Mouse (Mus musculus) megakaryocyte-erythroid progenitor cell, adult 5 weeks (primary cell): ENCODE measurements around the gene Igdcc3. TPM values are rescaled to one million over a fixed set of nuclear protein-coding genes. Genes with fewer than 3 reads are reported as not detected.

Source experiments
- polyA plus RNA-seq: library from polyadenylated mRNA; stranded (reverse); fragments of >175 nt; gene quantifications from 2 replicates; pipeline ENCODE4 v1.2.3, GENCODE M21; 2012

The Igdcc3 gene
- not detected in 2 replicates for polyA plus RNA-seq

DNA sequence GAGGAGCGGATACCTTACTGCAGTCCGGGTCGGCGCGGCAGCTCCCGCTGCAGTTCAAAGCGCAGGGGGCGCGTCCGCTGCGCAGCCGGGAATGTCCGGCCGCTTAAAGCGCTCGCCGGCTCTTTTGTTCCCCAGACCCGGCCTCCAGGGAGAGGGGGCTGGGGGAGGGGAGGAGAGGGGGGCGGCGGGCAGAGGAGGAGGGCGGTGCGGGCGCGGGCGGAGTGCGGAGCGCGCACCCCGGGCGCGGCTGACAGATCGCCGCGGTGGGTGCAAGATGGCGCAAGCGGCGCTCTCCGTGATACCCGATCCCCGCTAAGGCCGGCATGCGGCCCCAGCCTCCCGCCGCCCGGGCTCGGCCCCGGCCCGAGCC, at the start of gene Igdcc3:
Gene Igdcc3, plus strand, starts transcription at position 254 of the 370 bp plus-strand sequence.

DNA sequence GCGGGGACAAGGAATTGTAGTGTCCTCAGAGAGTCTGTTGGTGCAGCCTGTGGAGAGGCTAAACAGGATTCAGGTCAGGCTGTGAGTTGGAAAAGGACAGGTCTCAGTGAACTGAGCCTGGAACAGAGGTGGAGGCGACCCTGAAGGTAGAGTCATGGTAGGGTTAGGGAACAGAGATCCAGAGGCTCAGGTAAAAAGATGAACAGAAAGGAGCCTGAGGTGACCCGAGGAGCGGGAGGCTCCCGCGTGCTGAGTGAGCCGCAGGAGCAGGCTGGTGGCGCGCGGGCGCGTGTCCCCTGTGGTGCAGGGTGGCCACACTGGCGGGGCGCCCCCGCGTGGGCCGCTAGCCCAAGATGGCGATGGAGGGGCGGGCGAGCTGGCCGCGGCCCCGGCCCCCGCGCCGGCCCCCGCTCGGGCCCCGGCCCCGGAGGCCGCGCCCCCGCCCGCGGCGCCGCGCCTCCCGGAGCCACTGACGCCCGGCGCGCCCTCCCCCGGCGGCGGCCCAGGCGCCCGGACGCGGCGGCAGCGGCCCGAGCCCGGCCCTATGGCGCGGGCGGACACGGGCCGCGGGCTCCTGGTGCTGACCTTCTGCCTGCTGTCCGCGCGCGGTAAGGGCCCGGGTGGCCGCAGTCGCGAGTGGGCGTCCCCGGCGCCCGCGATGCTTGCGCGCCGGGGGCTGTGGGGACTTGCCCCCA, 39.9 kb upstream of the Igdcc3 start, which contains the start of gene Igdcc4:
Gene Igdcc4, plus strand, starts transcription at position 496 of the 695 bp plus-strand sequence.

DNA sequence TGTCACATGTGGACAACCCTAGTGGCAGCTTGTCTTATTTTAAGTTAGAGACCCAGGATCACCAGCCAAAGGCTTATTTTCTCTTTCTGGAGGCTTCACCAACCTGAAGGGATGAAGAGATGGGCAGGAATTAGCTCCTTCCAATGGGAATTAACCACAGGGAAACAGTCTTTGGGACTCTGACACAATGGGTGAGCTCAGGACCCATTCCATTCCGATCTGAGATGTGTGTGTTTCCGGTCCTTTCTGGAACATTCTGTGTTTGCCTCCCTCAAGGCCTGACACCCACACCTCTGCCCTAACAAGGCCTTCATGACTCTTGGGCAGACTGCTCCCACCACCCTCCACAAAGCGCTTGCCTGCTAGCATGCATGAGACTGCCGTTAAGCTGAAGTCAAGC, 54.1 kb downstream of the Igdcc3 start, which contains the start of gene Parp16:
Gene Parp16, plus strand, starts transcription at position 301 of the 400 bp plus-strand sequence.

Other genes with a start within 250 kb of the Igdcc3 start
- gene Slc24a1, start 189.6 kb upstream of the Igdcc3 start, polyA plus RNA-seq = not detected in 2 replicates
- 31.5 and 32.2 TPM in 2 replicates for gene Ints14, start 180.3 kb upstream of the Igdcc3 start, polyA plus RNA-seq
- gene Hacd3, start 119.5 kb upstream of the Igdcc3 start, polyA plus RNA-seq = 2.8 and 3.7 TPM in 2 replicates
- gene Dpp8, start 108.8 kb upstream of the Igdcc3 start, polyA plus RNA-seq = 9.0 and 11.3 TPM in 2 replicates
- 0.59 and 1.1 TPM in 2 replicates for gene Igdcc4, start 39.7 kb upstream of the Igdcc3 start, polyA plus RNA-seq
- gene Parp16, start 54.2 kb downstream of the Igdcc3 start, polyA plus RNA-seq = 5.2 and 6.4 TPM in 2 replicates
- not detected in 2 replicates for gene Cilp, start 124.0 kb downstream of the Igdcc3 start, polyA plus RNA-seq
- gene Clpx, start 153.1 kb downstream of the Igdcc3 start, polyA plus RNA-seq = 8.5 and 10.5 TPM in 2 replicates
- 34.2 and 42.0 TPM in 2 replicates for gene Pdcd7, start 204.9 kb downstream of the Igdcc3 start, polyA plus RNA-seq
- gene Ubap1l, start 219.9 kb downstream of the Igdcc3 start, polyA plus RNA-seq = 0.62 and 0.90 TPM in 2 replicates